Mouse (Mus musculus): Measurements from ENCODE around the gene Nol9.

DNA sequence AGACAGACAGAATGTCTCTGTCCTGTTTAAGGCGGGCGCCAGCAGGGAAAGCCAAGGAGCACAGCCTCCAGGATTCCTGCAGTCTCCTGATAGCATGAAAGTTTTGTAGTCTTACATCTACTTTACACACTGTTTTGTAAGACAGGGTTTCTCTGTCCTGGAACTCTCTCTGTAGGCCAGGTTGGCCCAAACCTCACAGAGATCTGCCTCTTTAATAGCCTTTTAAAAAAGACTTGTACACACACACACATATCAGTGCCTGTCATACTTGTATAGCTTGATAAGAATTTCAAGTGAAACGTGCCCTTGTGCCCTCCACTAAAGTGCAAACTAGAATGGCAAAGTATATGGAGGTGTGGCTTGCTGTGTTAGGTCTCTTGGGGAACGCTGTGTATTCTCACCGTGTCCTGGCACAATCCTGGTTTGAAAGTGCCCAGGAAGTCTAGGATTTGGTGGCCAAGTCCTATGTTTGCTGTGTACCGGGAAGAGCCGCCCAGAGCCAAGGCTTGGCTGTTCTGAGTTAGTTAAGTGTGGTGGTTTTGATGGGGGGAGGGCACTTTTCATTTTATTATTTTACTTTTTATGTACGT, 27.9 kb upstream of the Nol9 start:
- TF ChIP-seq CTCF (IDR thresholded peaks at IDR 0.05; ENCODE audit: control insufficient read depth, insufficient read depth, insufficient replicate concordance, low read depth, low read length) (no peak), POLR2A (IDR thresholded peaks at IDR 0.05; ENCODE audit: control insufficient read depth, low read depth, low read length) (no peak)

Data from testis, adult 2 months (tissue).